Comparison of ENCODE assay signal across 26 mouse cellular contexts in the genomic region with DNA sequence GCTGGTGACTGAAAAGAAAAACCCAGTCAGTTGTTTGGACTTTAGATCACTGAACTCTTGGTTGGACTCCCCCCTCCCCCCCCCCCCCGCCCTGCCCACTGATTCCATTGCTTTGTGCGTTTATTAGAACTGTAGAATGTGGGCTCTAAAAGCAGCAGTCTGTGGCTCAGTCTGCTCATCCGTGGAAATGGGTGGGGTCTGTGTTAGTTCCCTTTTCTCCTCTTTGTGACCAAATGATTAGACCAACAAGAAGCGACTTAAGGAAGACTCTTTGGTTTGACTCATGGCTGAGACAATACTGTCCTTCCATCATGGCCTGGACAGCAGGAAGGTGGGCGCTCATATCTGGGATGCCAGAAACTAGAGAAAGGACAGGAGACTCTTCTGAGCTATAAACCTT. TPM values are rescaled to one million over a fixed set of nuclear protein-coding genes. Genes with fewer than 3 reads are reported as not detected.
DNase-seq lines count a peak whose midpoint lies in the region; ATAC-seq and TF ChIP-seq lines count a peak whose summit lies in the region.
"Had no signal": no experiment of that assay in that cellular context is flagged by ENCODE, and none has a peak within 500 bp of the region (broad histone marks: within the 10 kb centered on the region; RNA-seq: fewer than 3 reads in every experiment).

No protein-coding gene starts in this region.

- H3K9ac ChIP-seq in forebrain, embryonic 11.5 days (ENCODE audit: low read length): no peak overlapping the region
- H3K9ac ChIP-seq in forebrain, embryonic 14.5 days (ENCODE audit: low read length): no peak overlapping the region
- H3K9ac ChIP-seq: forebrain, embryonic 15.5 days; hindbrain, embryonic 12.5 days; intestine, embryonic 15.5 days; limb, embryonic 12.5 days; liver, embryonic 15.5 days; lung, embryonic 15.5 days had no signal

- no peak for ATAC-seq in forebrain, embryonic 11.5 days (replicated peaks; ENCODE audit: low FRiP score)
- no peak for ATAC-seq in forebrain, embryonic 14.5 days
- ATAC-seq in granulocyte monocyte progenitor cell, adult 5-6 weeks (replicated peaks; ENCODE audit: poor library complexity, severe bottlenecking): peak; percentile 67
- ATAC-seq: CD4-positive, CD25-positive, alpha-beta regulatory T cell, adult 4 months; forebrain, embryonic 15.5 days; hindbrain, postnatal 0 days; intestine, embryonic 15.5 days had no signal

- WGBS in forebrain, embryonic 11.5 days: 75% methylated on average over 4 of the region's 5 CpGs
- 55% methylated on average over 5 of the region's 5 CpGs for WGBS in forebrain, embryonic 14.5 days
- WGBS in spleen, adult 2 months: 39% methylated on average over 5 of the region's 5 CpGs

- H3K36me3 ChIP-seq in forebrain, embryonic 11.5 days (ENCODE audit: control insufficient read depth, insufficient read depth, low read length): no peaks in the 10 kb centered on the region
- peaks cover 6% of the 10 kb centered on the region; the same call in 1 of the 2 replicates for H3K36me3 ChIP-seq in forebrain, embryonic 14.5 days (ENCODE audit: control insufficient read depth, insufficient read depth, low read length)
- no peaks in the 10 kb centered on the region for H3K36me3 ChIP-seq in spleen, adult 2 months (ENCODE audit: control insufficient read depth, insufficient read depth, low read length)
- no peaks in the 10 kb centered on the region for H3K36me3 ChIP-seq in splenic B cell, adult 2 months (ENCODE audit: control insufficient read depth, insufficient read depth, low read length, poor library complexity, severe bottlenecking)
- H3K36me3 ChIP-seq: intestine, embryonic 15.5 days; liver, embryonic 15.5 days; lung, embryonic 15.5 days had no signal

- no peak overlapping the region for H3K4me2 ChIP-seq in forebrain, embryonic 11.5 days (ENCODE audit: low read depth, low read length, severe bottlenecking)
- no peak overlapping the region for H3K4me2 ChIP-seq in forebrain, embryonic 14.5 days (ENCODE audit: low read length)
- H3K4me2 ChIP-seq: forebrain, embryonic 15.5 days; hindbrain, embryonic 12.5 days; intestine, embryonic 15.5 days; limb, embryonic 12.5 days; liver, embryonic 15.5 days; lung, embryonic 15.5 days had no signal

- TF ChIP-seq POLR2A in spleen, adult 2 months (IDR thresholded peaks at IDR 0.05; ENCODE audit: low read depth, low read length): no peak

- H3K4me1 ChIP-seq in forebrain, embryonic 11.5 days (replicated peaks; ENCODE audit: control insufficient read depth, insufficient read depth, low read length): 0 out of 2 replicates have a peak, but pooled peaks cover 1% of the 10 kb centered on the region
- no peaks in the 10 kb centered on the region for H3K4me1 ChIP-seq in forebrain, embryonic 14.5 days (ENCODE audit: control insufficient read depth, insufficient read depth, low read length)
- peaks cover 7% of the 10 kb centered on the region; the same call in 1 of the 2 replicates for H3K4me1 ChIP-seq in spleen, adult 2 months (ENCODE audit: control insufficient read depth, insufficient read depth, insufficient read length)
- H3K4me1 ChIP-seq: intestine, embryonic 15.5 days; liver, embryonic 15.5 days; lung, embryonic 15.5 days had no signal

- H3K27me3 ChIP-seq in forebrain, embryonic 11.5 days (ENCODE audit: control insufficient read depth, insufficient read depth, low read length): no peaks in the 10 kb centered on the region
- H3K27me3 ChIP-seq in forebrain, embryonic 14.5 days (replicated peaks; ENCODE audit: control insufficient read depth, insufficient read depth, low read length): no peaks in the 10 kb centered on the region
- H3K27me3 ChIP-seq in spleen, adult 2 months (ENCODE audit: control insufficient read depth, insufficient read depth, low read length): no peaks in the 10 kb centered on the region
- H3K27me3 ChIP-seq in splenic B cell, adult 2 months (ENCODE audit: control insufficient read depth, insufficient read depth, low read length, poor library complexity, severe bottlenecking): no peaks in the 10 kb centered on the region
- H3K27me3 ChIP-seq: forebrain, embryonic 15.5 days; hindbrain, embryonic 12.5 days; intestine, embryonic 15.5 days; limb, embryonic 12.5 days; liver, embryonic 15.5 days; lung, embryonic 15.5 days had no signal

- peak; percentile 35 for DNase-seq in forebrain, embryonic 11.5 days (ENCODE audit: low spot score)
- no peak for DNase-seq in forebrain, embryonic 14.5 days (ENCODE audit: low spot score)
- DNase-seq in spleen, adult 2 months (ENCODE audit: low read depth in 1 of 2, low spot score in 2 of 2): peak; percentile 12 to 36
- no peak for DNase-seq in spleen, adult 18-20 months
- DNase-seq in splenic B cell, adult 2 months (ENCODE audit: low read depth, low spot score): peak; percentile 61
- no peak for DNase-seq in Muller cell, postnatal 12 days (ENCODE audit: inconsistent ontology term)
- no peak for DNase-seq in retina, postnatal 1 day
- DNase-seq: adrenal gland, postnatal 10 days; cerebellum, adult 8-10 months; cerebellum, postnatal 25 days; gastrocnemius, postnatal 36 days; heart, postnatal 36 days; kidney, postnatal 14 days; lung, postnatal 4 days; midbrain, embryonic 14.5 days; thymus, postnatal 4 days had no signal

- H3K9me3 ChIP-seq in forebrain, embryonic 11.5 days (ENCODE audit: control insufficient read depth, low read length): no peaks in the 10 kb centered on the region
- 0 out of 2 replicates have a peak, but pooled peaks cover 2% of the 10 kb centered on the region for H3K9me3 ChIP-seq in forebrain, embryonic 14.5 days (replicated peaks; ENCODE audit: control insufficient read depth, low read length)
- H3K9me3 ChIP-seq: forebrain, embryonic 15.5 days; hindbrain, embryonic 12.5 days; intestine, embryonic 15.5 days; liver, embryonic 15.5 days; lung, embryonic 15.5 days had no signal

- no peak overlapping the region for H3K4me3 ChIP-seq in forebrain, embryonic 11.5 days (ENCODE audit: low read depth, low read length)
- no peak overlapping the region for H3K4me3 ChIP-seq in forebrain, embryonic 14.5 days (ENCODE audit: low read depth, low read length)
- H3K4me3 ChIP-seq in spleen, adult 2 months (ENCODE audit: extremely low read depth, insufficient read depth, insufficient read length): no peak overlapping the region
- H3K4me3 ChIP-seq: forebrain, embryonic 15.5 days; hindbrain, embryonic 12.5 days; intestine, embryonic 15.5 days; left cerebral cortex, adult 2 months; limb, embryonic 12.5 days; liver, embryonic 15.5 days; lung, embryonic 15.5 days had no signal

- TF ChIP-seq CTCF in spleen, adult 2 months (IDR thresholded peaks at IDR 0.05; ENCODE audit: extremely low read depth, insufficient read depth, insufficient read length, insufficient replicate concordance): no peak

- H3K27ac ChIP-seq in forebrain, embryonic 11.5 days (ENCODE audit: low read depth, low read length): no peak overlapping the region
- H3K27ac ChIP-seq in forebrain, embryonic 14.5 days (ENCODE audit: low read depth, low read length): no peak overlapping the region
- no peak overlapping the region for H3K27ac ChIP-seq in spleen, adult 2 months (ENCODE audit: insufficient read depth, low read length)
- H3K27ac ChIP-seq: forebrain, embryonic 15.5 days; hindbrain, embryonic 12.5 days; hindbrain, postnatal 0 days; intestine, embryonic 15.5 days; left cerebral cortex, adult 2 months; limb, embryonic 12.5 days; liver, embryonic 15.5 days; lung, embryonic 15.5 days had no signal

RNA-seq across cellular contexts. Expression of a gene that starts 9.4 kb away (rescaled TPM):
- polyA plus RNA-seq in forebrain, embryonic 11.5 days (2014; fragmentation: Nextera tagmentation; extraction: Ambion mirVana): 36.0 and 42.7 TPM in 2 replicates
- polyA plus RNA-seq in forebrain, embryonic 14.5 days (2014; fragmentation: Nextera tagmentation; extraction: Ambion mirVana): 53.1 and 54.2 TPM in 2 replicates
- polyA plus RNA-seq in spleen, adult 2 months (2012; rRNA removed): 7.3 and 13.0 TPM in 2 replicates
- total RNA-seq in granulocyte monocyte progenitor cell, adult 5-6 weeks (2014; fragmentation: Nextera tagmentation): 2.0 and 2.4 TPM in 2 replicates
- 4.2 TPM in 2 replicates for total RNA-seq in granulocyte monocyte progenitor cell, adult 5-6 weeks (2017)

Comparison
In these comparisons a context has a peak if more than half of its experiments do, and no peak if none do; other contexts are left out.
1. DNase-seq: peak in forebrain, embryonic 11.5 days (single experiment), spleen, adult 2 months (2 of 2) and splenic B cell, adult 2 months (single experiment); none in forebrain, embryonic 14.5 days (single experiment), spleen, adult 18-20 months (0 of 2), Muller cell, postnatal 12 days (single experiment) and retina, postnatal 1 day (single experiment).